Mouse (Mus musculus) bone marrow macrophage, adult 2 months (primary cell): ENCODE results near the gene Try5.

Experiments
- CTCF ChIP-seq: IDR thresholded peaks from 2 replicates; pipeline ENCODE4 v1.5.1; 2012; ENCODE audit warnings: low read depth, mild to moderate bottlenecking, low read length, moderate library complexity
- POLR2A ChIP-seq: IDR thresholded peaks from 2 replicates; pipeline ENCODE4 v1.6.1; 2012; ENCODE audit warnings: mild to moderate bottlenecking, low read depth, low read length, borderline replicate concordance

- TF ChIP-seq CTCF: no peak
- no peak for TF ChIP-seq POLR2A
These were observed 53.8 kb downstream of the Try5 start for GRCm38 (mm10) chr6:41262796-41263195.
